ENCODE assay signal across 7 mouse cellular contexts in the genomic region with DNA sequence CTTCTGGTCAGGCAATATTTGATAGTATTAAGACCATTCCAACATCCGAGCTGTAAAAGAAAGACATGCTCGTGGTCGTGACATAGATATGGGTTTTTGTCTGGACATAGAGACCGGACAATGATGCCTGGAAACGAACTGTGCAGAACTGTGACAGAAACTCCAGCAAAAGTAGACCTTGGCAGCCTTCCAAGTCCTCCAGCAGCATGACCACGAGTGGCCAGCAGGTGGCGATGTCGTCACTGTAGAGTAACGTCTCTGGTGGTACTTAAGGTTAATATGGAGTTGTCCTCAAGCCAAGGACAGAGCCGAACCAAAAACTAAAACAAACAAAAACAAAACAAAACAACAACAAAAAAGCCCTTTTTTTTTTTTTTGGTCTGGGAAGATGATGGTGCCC.
DNase-seq lines count a peak whose midpoint lies in the region; ATAC-seq and TF ChIP-seq lines count a peak whose summit lies in the region.

No protein-coding gene starts in this region.

- H3K36me3 ChIP-seq in CH12.LX (replicated peaks in 1 of 2; ENCODE audit: control insufficient read depth in 1 of 2, insufficient read depth in 1 of 2, low read length in 1 of 2): no peaks in the 10 kb centered on the region
- no peaks in the 10 kb centered on the region for H3K36me3 ChIP-seq in spleen, adult 2 months (ENCODE audit: control insufficient read depth, insufficient read depth, low read length)

- no peaks in the 10 kb centered on the region for H3K9me3 ChIP-seq in CH12.LX (replicated peaks; ENCODE audit: low read length)

- in situ Hi-C loops in CH12.LX (cut with MboI; ENCODE audit: low pct_ligation_motif_present, low pct_unique_long_range_greater_than_20kb, low sequenced_read_pairs): loop anchor here (10.0 kb wide), 1 partner anchor 269 kb away; no protein-coding TSS in a partner anchor

- H3K27ac ChIP-seq in CH12.LX (ENCODE audit: insufficient read depth, low read depth): no peak overlapping the region
- no peak overlapping the region for H3K27ac ChIP-seq in cortical plate, adult 2 months (ENCODE audit: insufficient read depth, low read length)
- no peak overlapping the region for H3K27ac ChIP-seq in spleen, adult 2 months (ENCODE audit: insufficient read depth, low read length)

- TF ChIP-seq CTCF in CH12.LX (conservative IDR thresholded peaks at IDR 0.05 in 1 of 2, IDR thresholded peaks at IDR 0.05 in 1 of 2; ENCODE audit: low read depth in 2 of 2, low read length in 2 of 2): peak; percentile 72 to 81
- TF ChIP-seq CTCF in cortical plate, adult 2 months (IDR thresholded peaks at IDR 0.05; ENCODE audit: extremely low read depth, insufficient read depth, low read length): peak; percentile 88
- TF ChIP-seq CTCF in spleen, adult 2 months (IDR thresholded peaks at IDR 0.05; ENCODE audit: extremely low read depth, insufficient read depth, insufficient read length, insufficient replicate concordance): peak; percentile 70; the same call in 1 of the 2 replicates

- H3K79me2 ChIP-seq in CH12.LX (replicated peaks; ENCODE audit: control insufficient read depth, extremely low read depth, insufficient read depth, poor library complexity, severe bottlenecking): no peaks in the 10 kb centered on the region

- no peak for TF ChIP-seq EP300 in CH12.LX (IDR thresholded peaks at IDR 0.05; ENCODE audit: low read length)

- no peaks in the 10 kb centered on the region for H3K27me3 ChIP-seq in CH12.LX (replicated peaks)
- H3K27me3 ChIP-seq in spleen, adult 2 months (ENCODE audit: control insufficient read depth, insufficient read depth, low read length): no peaks in the 10 kb centered on the region

- TF ChIP-seq RAD21 in CH12.LX (IDR thresholded peaks at IDR 0.05; ENCODE audit: low read depth, low read length): peak; percentile 66

- DNase-seq in CH12.LX (ENCODE audit: extremely low read depth): peak; percentile 72
- peak; percentile 25 to 78 for DNase-seq in heart, adult 9 months (ENCODE audit: low spot score in 2 of 2)
- peak; percentile 91 for DNase-seq in layer of hippocampus, adult 9-10 months (ENCODE audit: low spot score)
- peak; percentile 79 to 88 for DNase-seq in lung, postnatal 4 days
- DNase-seq in spleen, adult 2 months (ENCODE audit: low read depth in 1 of 2, low spot score in 2 of 2): peak; percentile 9 to 49

- H3K4me3 ChIP-seq in CH12.LX (replicated peaks in 1 of 3; ENCODE audit: low read depth in 2 of 3, low read length in 2 of 3, poor library complexity in 1 of 3): no peak overlapping the region
- H3K4me3 ChIP-seq in cortical plate, adult 2 months (ENCODE audit: insufficient read depth, low read length): no peak overlapping the region
- no peak overlapping the region for H3K4me3 ChIP-seq in spleen, adult 2 months (ENCODE audit: extremely low read depth, insufficient read depth, insufficient read length)

- dilution Hi-C loops in CH12.LX (cut with MboI; ENCODE audit: extremely low pct_ligation_motif_present, extremely low pct_unique_long_range_greater_than_20kb, low sequenced_read_pairs): no loop called here

- WGBS in spleen, adult 2 months: 32% methylated on average over 10 of the region's 10 CpGs

- peak; percentile 49 for ATAC-seq in activated CD4-positive, CD25-positive, alpha-beta regulatory T cell, adult 4 months

- peaks cover 0 to 2% of the 10 kb centered on the region in 2 experiments; a peak in 1 of 4 replicates for H3K4me1 ChIP-seq in CH12.LX (ENCODE audit: control insufficient read depth in 1 of 2, insufficient read depth in 2 of 2)
- H3K4me1 ChIP-seq in cortical plate, adult 2 months (ENCODE audit: control insufficient read depth, insufficient read depth, low read length): no peaks in the 10 kb centered on the region
- no peaks in the 10 kb centered on the region for H3K4me1 ChIP-seq in spleen, adult 2 months (ENCODE audit: control insufficient read depth, insufficient read depth, insufficient read length)

- H3K9ac ChIP-seq in CH12.LX (ENCODE audit: insufficient read depth, low read depth): no peak overlapping the region

- no peak for TF ChIP-seq POLR2A in CH12.LX (IDR thresholded peaks at IDR 0.05; ENCODE audit: low read depth, low read length)
- no peak for TF ChIP-seq POLR2A in cortical plate, adult 2 months (IDR thresholded peaks at IDR 0.05; ENCODE audit: extremely low read depth, insufficient read depth, low read length)
- no peak for TF ChIP-seq POLR2A in spleen, adult 2 months (IDR thresholded peaks at IDR 0.05; ENCODE audit: low read depth, low read length)

- H3K4me2 ChIP-seq in CH12.LX (ENCODE audit: insufficient read depth, low read depth, poor library complexity, severe bottlenecking): no peak overlapping the region; the same call in 1 of the 2 replicates

TF ChIP-seq in CH12.LX, 34 proteins besides CTCF, POLR2A, EP300 and RAD21:
- TF ChIP-seq NELFE (IDR thresholded peaks at IDR 0.05; ENCODE audit: low read depth, low read length): no peak
- TF ChIP-seq MAX (IDR thresholded peaks at IDR 0.05; ENCODE audit: low read length): no peak
- no peak for TF ChIP-seq JUND (conservative IDR thresholded peaks at IDR 0.05; ENCODE audit: low read depth, low read length)
- peak; percentile 62 for TF ChIP-seq SMC3 (IDR thresholded peaks at IDR 0.05; ENCODE audit: low read depth, low read length)
- no peak for TF ChIP-seq USF2 (conservative IDR thresholded peaks at IDR 0.05; ENCODE audit: low read depth, low read length)
- TF ChIP-seq CHD1 (IDR thresholded peaks at IDR 0.05; ENCODE audit: low read depth, low read length): no peak
- TF ChIP-seq HCFC1 (IDR thresholded peaks at IDR 0.05; ENCODE audit: low read depth, low read length): no peak
- no peak for TF ChIP-seq BHLHE40 (IDR thresholded peaks at IDR 0.05; ENCODE audit: low read depth, low read length)

Comparison
In these comparisons a context has a peak if more than half of its experiments do, and no peak if none do; other contexts are left out.
1. DNase-seq: peak in every context shown above with its lines; median percentile 91 in layer of hippocampus, adult 9-10 months; 84 in lung, postnatal 4 days; 72 in CH12.LX; 52 in heart, adult 9 months; 29 in spleen, adult 2 months.